Mouse (Mus musculus) liver, postnatal 0 days (tissue): ENCODE data around the gene Celf2.

Source experiments
- CTCF ChIP-seq: sonication (generic); IDR thresholded peaks from 2 replicates; pipeline ENCODE4 v1.5.1; 2016; ENCODE audit warnings: antibody characterized with exemption, low read depth
- EP300 ChIP-seq: IDR thresholded peaks from 2 replicates; pipeline ENCODE4 v1.6.1; 2016; ENCODE audit warnings: antibody characterized with exemption, low read depth, mild to moderate bottlenecking

DNA sequence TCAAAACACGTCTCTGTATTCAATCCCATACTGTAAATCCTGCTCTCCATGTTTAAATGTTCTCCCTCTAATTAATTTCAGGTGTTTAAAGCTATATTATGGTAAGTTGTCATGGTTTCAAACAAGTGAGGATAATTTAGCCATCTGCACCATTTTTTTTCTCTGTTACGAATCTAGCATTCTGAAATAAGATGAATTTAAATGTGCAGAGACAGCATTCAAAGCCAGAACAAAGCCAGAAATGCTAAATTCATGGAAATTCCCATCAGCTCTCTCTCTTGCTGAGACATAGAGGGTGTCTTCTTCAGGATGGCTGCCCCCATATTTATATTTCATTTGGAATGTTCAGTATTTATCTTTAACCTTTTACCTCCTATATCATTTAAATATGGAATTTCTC, 174.5 kb downstream of the Celf2 start:
- TF ChIP-seq CTCF (no peak), EP300 (no peak)
